Mouse (Mus musculus) adrenal gland, adult 18-20 months (tissue): Measurements from ENCODE around the gene Slit2. TPM values are rescaled to one million over a fixed set of nuclear protein-coding genes. Genes with fewer than 3 reads are reported as not detected.

Experiments
- microRNA-seq, 2 experiments: library from miRNA; unstranded; fragments of <30 nt; microRNA quantifications; one replicate each; pipeline ENCODE4 v1.2.0; 2021; ENCODE audit warnings: borderline number of aligned reads in 2 of 2
- total RNA-seq, 2 experiments: library from RNA; stranded (reverse); gene quantifications; 1 replicate in 1 of 2; 2 replicates in 1 of 2; pipeline ENCODE4 v1.2.3; 2021

Slit2 gene
- total RNA-seq, 2 experiments from 2014 or later: 9.4 to 16.0 TPM

Small RNA genes within 50 kb of the gene (microRNA-seq; reads per million reads assigned to microRNA genes)
- gene Mir218-1: 13.7 to 18.4 reads per million in 2 experiments
